Mouse (Mus musculus) thymus, adult 2 months (tissue): ENCODE results near the gene Hist2h2bb. TPM values are rescaled to one million over a fixed set of nuclear protein-coding genes. Genes with fewer than 3 reads are reported as not detected.
"Not testable (repeated sequence)": the region's sequence is repeated elsewhere in the genome, so short reads cannot be mapped to it uniquely, and the experiment has no call there.

ENCODE experiments used
- DNase-seq: peaks from one replicate; pipeline ENCODE4 v3.0.0; 2021
- H3K27ac ChIP-seq: fragments of 200-500 bp; 2 replicates; pipeline ENCODE4 v1.5.1; 2012; ENCODE audit warnings: low read length, control low read depth; ENCODE audit not compliant: control insufficient read depth, insufficient read depth
- H3K27me3 ChIP-seq: fragments of 200-500 bp; 2 replicates; pipeline ENCODE4 v1.6.1; 2012; ENCODE audit warnings: mild to moderate bottlenecking, low read length, moderate library complexity, mixed read lengths; ENCODE audit not compliant: control insufficient read depth, insufficient read depth
- H3K36me3 ChIP-seq: fragments of 200-500 bp; 2 replicates; pipeline ENCODE4 v1.6.1; 2012; ENCODE audit warnings: mild to moderate bottlenecking, low read length, moderate library complexity; ENCODE audit not compliant: control insufficient read depth, insufficient read depth
- H3K4me1 ChIP-seq: fragments of 200-500 bp; replicated peaks from 2 replicates; pipeline ENCODE4 v1.6.1; 2012; ENCODE audit warnings: low read length; ENCODE audit not compliant: control insufficient read depth, insufficient read depth
- H3K4me3 ChIP-seq: fragments of 200-500 bp; 2 replicates; pipeline ENCODE4 v1.5.1; 2012; ENCODE audit warnings: mild to moderate bottlenecking, low read length, control low read depth, moderate library complexity; ENCODE audit not compliant: control insufficient read depth, insufficient read depth
- CTCF ChIP-seq: fragments of 200-500 bp; IDR thresholded peaks from 2 replicates; pipeline ENCODE4 v1.5.1; 2012; ENCODE audit warnings: mild to moderate bottlenecking, control low read depth, low read length, moderate library complexity, borderline replicate concordance; ENCODE audit not compliant: control insufficient read depth, poor library complexity, insufficient read depth; ENCODE audit errors: extremely low read depth
- POLR2A ChIP-seq: fragments of 200-500 bp; IDR thresholded peaks from 2 replicates; pipeline ENCODE4 v1.6.1; 2012; ENCODE audit warnings: mild to moderate bottlenecking, low read length, control low read depth, moderate library complexity; ENCODE audit not compliant: control insufficient read depth, poor library complexity, insufficient read depth; ENCODE audit errors: extremely low read depth
- WGBS: fragments of 180-500 bp; shearing (Covaris S2); methylation state at CpG from one replicate; pipeline ENCODE4 v1.1.7; 2018; 5-methylcytosine and 5-hydroxymethylcytosine counted together
- polyA plus RNA-seq: library from polyadenylated mRNA; depleted of rRNA; stranded (reverse); fragments of >200 nt; gene quantifications from 2 replicates; pipeline ENCODE4 v1.2.3, GENCODE M21; 2012

Hist2h2bb gene
- polyA plus RNA-seq, 1 experiment = 177 TPM

GRCm38 (mm10) chr3:96289201-96289600, 19.6 kb downstream of the Hist2h2bb start:
- no peak overlapping the region for H3K4me3 ChIP-seq
- TF ChIP-seq POLR2A = no peak
- TF ChIP-seq CTCF = no peak
- 0 out of 2 replicates have a peak, but pooled peaks cover 3% of the 10 kb centered on the region for H3K4me1 ChIP-seq
- no peaks in the 10 kb centered on the region for H3K36me3 ChIP-seq
- DNase-seq = no peak
- H3K27ac ChIP-seq = no peak overlapping the region
- 97% methylated on average over 3 of the region's 3 CpGs for WGBS
- no peaks in the 10 kb centered on the region; the same call in 1 of the 2 replicates for H3K27me3 ChIP-seq

GRCm38 (mm10) chr3:96290727-96291126, 21.2 kb downstream of the Hist2h2bb start:
- not testable (repeated sequence) for H3K36me3 ChIP-seq, H3K4me1 ChIP-seq, H3K27me3 ChIP-seq, H3K27ac ChIP-seq, DNase-seq, H3K4me3 ChIP-seq
- 95% methylated on average over 3 of the region's 3 CpGs for WGBS

- TF ChIP-seq CTCF (no peak), POLR2A (no peak)
- 92% methylated on average over 6 of the region's 6 CpGs for WGBS
Observed at GRCm38 (mm10) chr3:96292641-96293040, 23.1 kb downstream of the Hist2h2bb start.

GRCm38 (mm10) chr3:96293368-96293767, 23.8 kb downstream of the Hist2h2bb start:
- Histone ChIP-seq H3K27ac (no peak overlapping the region), H3K4me3 (no peak overlapping the region), H3K36me3 (no peaks in the 10 kb centered on the region), H3K27me3 (no peaks in the 10 kb centered on the region; the same call in 1 of the 2 replicates), H3K4me1 (0 out of 2 replicates have a peak, but pooled peaks cover 3% of the 10 kb centered on the region)
- TF ChIP-seq POLR2A (no peak), CTCF (no peak)
- DNase-seq = no peak
- WGBS = 37% methylated on average over 5 of the region's 5 CpGs

More at GRCm38 (mm10) chr3:96292641-96293040, 23.1 kb downstream of the Hist2h2bb start:
- Histone ChIP-seq H3K4me3 (no peak overlapping the region), H3K27ac (no peak overlapping the region), H3K27me3 (no peaks in the 10 kb centered on the region; the same call in 1 of the 2 replicates), H3K4me1 (0 out of 2 replicates have a peak, but pooled peaks cover 3% of the 10 kb centered on the region), H3K36me3 (no peaks in the 10 kb centered on the region)
- DNase-seq = no peak

GRCm38 (mm10) chr3:96293787-96294186, 24.2 kb downstream of the Hist2h2bb start, which contains the start of gene Fcgr1:
TSS of gene Fcgr1 (minus strand) at chr3:96293969.
- no peak within 1 kb of the TSS for H3K4me3 ChIP-seq
- TF ChIP-seq CTCF (no peak), POLR2A (no peak)
- no peaks in the 10 kb centered on the region; the same call in 1 of the 2 replicates for H3K27me3 ChIP-seq
- WGBS = 7% methylated on average over 4 of the region's 4 CpGs
- no peak within 1 kb of the TSS for H3K27ac ChIP-seq
- DNase-seq = no peak
- H3K4me1 ChIP-seq = 0 out of 2 replicates have a peak, but pooled peaks cover 3% of the 10 kb centered on the region
- no peaks in the 10 kb centered on the region for H3K36me3 ChIP-seq

GRCm38 (mm10) chr3:96298360-96298759, 28.8 kb downstream of the Hist2h2bb start:
- WGBS = 96% methylated on average over 4 of the region's 4 CpGs
- no peaks in the 10 kb centered on the region; the same call in 1 of the 2 replicates for H3K27me3 ChIP-seq
- no peak overlapping the region for H3K27ac ChIP-seq
- no peak for DNase-seq
- H3K36me3 ChIP-seq = no peaks in the 10 kb centered on the region
- no peak overlapping the region for H3K4me3 ChIP-seq
- no peak for TF ChIP-seq POLR2A
- no peak for TF ChIP-seq CTCF
- H3K4me1 ChIP-seq = peaks cover 3% of the 10 kb centered on the region; the same call in 1 of the 2 replicates

- TF ChIP-seq CTCF = no peak
- no peak for TF ChIP-seq POLR2A
- DNase-seq = no peak
- Histone ChIP-seq H3K27ac (no peak overlapping the region), H3K36me3 (no peaks in the 10 kb centered on the region), H3K4me3 (no peak overlapping the region), H3K27me3 (no peaks in the 10 kb centered on the region; the same call in 1 of the 2 replicates), H3K4me1 (peaks cover 3% of the 10 kb centered on the region; the same call in 1 of the 2 replicates)
- WGBS = 98% methylated on average over 2 of the region's 2 CpGs
Observed at GRCm38 (mm10) chr3:96299562-96299961, 30.0 kb downstream of the Hist2h2bb start.
